Mouse (Mus musculus) E14TG2a.4 (cell line): ENCODE data around the gene Eef1a1.
"Not testable (repeated sequence)": the region's sequence is repeated elsewhere in the genome, so short reads cannot be mapped to it uniquely, and the experiment has no call there.

Experiments used
- H3K27me3 ChIP-seq: 2 replicates; pipeline ENCODE4 v1.6.1; 2014; ENCODE audit warnings: low read length, control low read depth; ENCODE audit not compliant: insufficient read depth
- H3K36me3 ChIP-seq: 2 replicates; pipeline ENCODE4 v1.6.1; 2014; ENCODE audit warnings: low read length, control low read depth; ENCODE audit not compliant: insufficient read depth
- H3K4me1 ChIP-seq: replicated peaks from 2 replicates; pipeline ENCODE4 v1.6.1; 2014; ENCODE audit warnings: low read depth, low read length, control low read depth
- H3K4me3 ChIP-seq: replicated peaks from 2 replicates; pipeline ENCODE4 v1.5.1; 2014; ENCODE audit warnings: mild to moderate bottlenecking, low read length
- H3K9me3 ChIP-seq: 2 replicates; pipeline ENCODE4 v1.6.1; 2014; ENCODE audit warnings: low read length, control low read depth
- CTCF ChIP-seq: conservative IDR thresholded peaks from 2 replicates; pipeline ENCODE4 v1.5.1; 2014; ENCODE audit warnings: low read length
- NANOG ChIP-seq: IDR thresholded peaks from 2 replicates; pipeline ENCODE4 v1.6.1; 2014; ENCODE audit warnings: borderline replicate concordance, low read length, mixed read lengths
- POU5F1 ChIP-seq: IDR thresholded peaks from 2 replicates; pipeline ENCODE4 v1.6.1; 2014; ENCODE audit warnings: low read length, borderline replicate concordance

The Eef1a1 gene

GRCm38 (mm10) chr9:78482386-78482785, 6.6 kb downstream of the Eef1a1 start:
- no peak for TF ChIP-seq POU5F1
- TF ChIP-seq CTCF: no peak
- no peak for TF ChIP-seq NANOG
- peaks cover 38% of the 10 kb centered on the region for H3K36me3 ChIP-seq
- no peaks in the 10 kb centered on the region for H3K9me3 ChIP-seq
- H3K27me3 ChIP-seq: no peaks in the 10 kb centered on the region
- peaks cover 45% of the 10 kb centered on the region for H3K4me1 ChIP-seq
- H3K4me3 ChIP-seq: peak overlapping the region; percentile 88

GRCm38 (mm10) chr9:78481423-78482331, 7.3 kb downstream of the Eef1a1 start:
- H3K27me3 ChIP-seq: no peaks in the 10 kb centered on the region
- H3K36me3 ChIP-seq: peaks cover 45% of the 10 kb centered on the region
- no peaks in the 10 kb centered on the region for H3K9me3 ChIP-seq
- TF ChIP-seq NANOG (no peak), CTCF (no peak), POU5F1 (no peak)
- peak overlapping the region; percentile 96 for H3K4me3 ChIP-seq
- H3K4me1 ChIP-seq: peaks cover 39% of the 10 kb centered on the region

- H3K36me3 ChIP-seq: peaks cover 52% of the 10 kb centered on the region
- H3K4me1 ChIP-seq: peaks cover 32% of the 10 kb centered on the region
- no peaks in the 10 kb centered on the region for H3K27me3 ChIP-seq
- no peak for TF ChIP-seq CTCF
- TF ChIP-seq NANOG: no peak
- no peak for TF ChIP-seq POU5F1
- H3K4me3 ChIP-seq: peak overlapping the region; percentile 96
- H3K9me3 ChIP-seq: no peaks in the 10 kb centered on the region
Measured at GRCm38 (mm10) chr9:78480706-78481358, 8.1 kb downstream of the Eef1a1 start.

- H3K36me3 ChIP-seq: peaks cover 56% of the 10 kb centered on the region
- not testable (repeated sequence) for H3K27me3 ChIP-seq, H3K9me3 ChIP-seq
- H3K4me3 ChIP-seq: peak overlapping the region; percentile 96
- H3K4me1 ChIP-seq: peaks cover 26% of the 10 kb centered on the region
Measured at GRCm38 (mm10) chr9:78480227-78480626, 8.7 kb downstream of the Eef1a1 start.

- not testable (repeated sequence) for H3K9me3 ChIP-seq, H3K27me3 ChIP-seq
- Histone ChIP-seq H3K4me1 (peaks cover 16% of the 10 kb centered on the region), H3K4me3 (peak overlapping the region; percentile 96), H3K36me3 (peaks cover 65% of the 10 kb centered on the region)
Measured at GRCm38 (mm10) chr9:78479308-78479707, 9.6 kb downstream of the Eef1a1 start.

GRCm38 (mm10) chr9:78478009-78478605, 10.8 kb downstream of the Eef1a1 start:
- Histone ChIP-seq H3K4me3 (peak overlapping the region; percentile 96), H3K36me3 (peaks cover 77% of the 10 kb centered on the region)
- not testable (repeated sequence) for H3K27me3 ChIP-seq, H3K9me3 ChIP-seq, H3K4me1 ChIP-seq

GRCm38 (mm10) chr9:78477021-78477551, 11.9 kb downstream of the Eef1a1 start:
- no peak overlapping the region for H3K4me3 ChIP-seq
- peaks cover 87% of the 10 kb centered on the region for H3K36me3 ChIP-seq
- H3K27me3 ChIP-seq: no peaks in the 10 kb centered on the region
- TF ChIP-seq POU5F1 (no peak), CTCF (peak; percentile 20)
- H3K9me3 ChIP-seq: no peaks in the 10 kb centered on the region
- H3K4me1 ChIP-seq: no peaks in the 10 kb centered on the region

GRCm38 (mm10) chr9:78476531-78477020, 12.4 kb downstream of the Eef1a1 start:
- H3K4me1 ChIP-seq: no peaks in the 10 kb centered on the region
- peaks cover 89% of the 10 kb centered on the region for H3K36me3 ChIP-seq
- TF ChIP-seq CTCF (no peak), NANOG (no peak), POU5F1 (no peak)
- H3K4me3 ChIP-seq: no peak overlapping the region
- H3K27me3 ChIP-seq: no peaks in the 10 kb centered on the region
- H3K9me3 ChIP-seq: no peaks in the 10 kb centered on the region

- Histone ChIP-seq H3K36me3 (peaks cover 90% of the 10 kb centered on the region), H3K9me3 (no peaks in the 10 kb centered on the region), H3K4me1 (no peaks in the 10 kb centered on the region), H3K4me3 (no peak overlapping the region), H3K27me3 (no peaks in the 10 kb centered on the region)
- TF ChIP-seq POU5F1 (no peak), CTCF (0 out of 2 replicates have a peak, but pooled peaks have one; percentile 15), NANOG (no peak)
Measured at GRCm38 (mm10) chr9:78475873-78476272, 13.1 kb downstream of the Eef1a1 start.
